Mouse (Mus musculus) embryonic facial prominence, embryonic 13.5 days (tissue): ENCODE data around the gene Dxo. TPM values are rescaled to one million over a fixed set of nuclear protein-coding genes. Genes with fewer than 3 reads are reported as not detected.
A peak's percentile ranks its signal among the peaks of the same experiment; 100 is the strongest.
"Not testable (repeated sequence)": the region's sequence is repeated elsewhere in the genome, so short reads cannot be mapped to it uniquely, and the experiment has no call there.

Experiments used
- ATAC-seq: fragments of 200-750 bp; cut with Nextera tagmentation; 2 replicates; pipeline ENCODE4 v1.8.0; 2017; ENCODE audit warnings: low read depth; ENCODE audit not compliant: insufficient number of reproducible peaks, insufficient read depth, low FRiP score, low TSS enrichment
- H3K27ac ChIP-seq: fragments of 300-500 bp; sonication (generic); 2 replicates; pipeline ENCODE4 v1.5.1; 2015; ENCODE audit warnings: moderate library complexity, mild to moderate bottlenecking, inconsistent platforms
- H3K27me3 ChIP-seq: fragments of 300-500 bp; sonication (generic); 2 replicates; pipeline ENCODE4 v1.6.1; 2015; ENCODE audit warnings: mild to moderate bottlenecking, inconsistent platforms
- H3K36me3 ChIP-seq: fragments of 300-500 bp; sonication (generic); 2 replicates; pipeline ENCODE4 v1.6.1; 2015; ENCODE audit warnings: mild to moderate bottlenecking, inconsistent platforms
- H3K4me1 ChIP-seq: fragments of 300-500 bp; sonication (generic); 2 replicates; pipeline ENCODE4 v1.6.1; 2015; ENCODE audit warnings: inconsistent platforms
- H3K4me2 ChIP-seq: fragments of 300-500 bp; sonication (generic); 2 replicates; pipeline ENCODE4 v1.6.1; 2015; ENCODE audit warnings: moderate library complexity, mild to moderate bottlenecking, inconsistent platforms
- H3K4me3 ChIP-seq: fragments of 300-500 bp; sonication (generic); 2 replicates; pipeline ENCODE4 v1.5.1; 2015; ENCODE audit warnings: mild to moderate bottlenecking, inconsistent platforms
- H3K9ac ChIP-seq: fragments of 300-500 bp; sonication (generic); 2 replicates; pipeline ENCODE4 v1.6.1; 2015; ENCODE audit warnings: mild to moderate bottlenecking, inconsistent platforms
- H3K9me3 ChIP-seq: fragments of 300-500 bp; sonication (generic); 2 replicates; pipeline ENCODE4 v1.6.1; 2016; ENCODE audit warnings: inconsistent platforms
- WGBS: fragments of 180-500 bp; shearing (Covaris S2); methylation state at CpG from one replicate; pipeline ENCODE4 v1.1.7; 2015; ENCODE audit warnings: mixed read lengths; 5-methylcytosine and 5-hydroxymethylcytosine counted together
- polyA plus RNA-seq: library from polyadenylated mRNA; unstranded; fragments of >200 nt; fragmentation: Nextera tagmentation; extraction: Ambion mirVana; gene quantifications from 2 replicates; pipeline ENCODE4 v1.2.1, GENCODE M21; 2015

Dxo gene
- polyA plus RNA-seq: 66.3 and 75.1 TPM in 2 replicates

- peaks cover 22% of the 10 kb centered on the region for H3K4me1 ChIP-seq
- H3K36me3 ChIP-seq: peaks cover 56% of the 10 kb centered on the region
- H3K4me2 ChIP-seq: peak within 1 kb of the TSS; percentile 92
- no peaks in the 10 kb centered on the region for H3K9me3 ChIP-seq
- peak within 1 kb of the TSS; percentile 84 for H3K4me3 ChIP-seq
- peak within 1 kb of the TSS; percentile 85 for H3K27ac ChIP-seq
- peak within 1 kb of the TSS; percentile 86 for H3K9ac ChIP-seq
- ATAC-seq: peak; percentile 86
- WGBS: under 1% methylated on average over 40 of the region's 40 CpGs
- no peaks in the 10 kb centered on the region for H3K27me3 ChIP-seq
Measured at GRCm38 (mm10) chr17:34836856-34837221, at the start of gene Dxo, which contains the start of gene Stk19. Gene Dxo (plus strand): TSS chr17:34837019. Gene Stk19 (minus strand): TSS chr17:34836945.

- H3K4me1 ChIP-seq: no peaks in the 10 kb centered on the region
- ATAC-seq: no peak
- H3K4me2 ChIP-seq: no peak overlapping the region
- H3K27ac ChIP-seq: no peak overlapping the region
- no peak overlapping the region for H3K4me3 ChIP-seq
- no peaks in the 10 kb centered on the region for H3K9me3 ChIP-seq
- H3K36me3 ChIP-seq: no peaks in the 10 kb centered on the region
- H3K27me3 ChIP-seq: no peaks in the 10 kb centered on the region
- 86% methylated on average over 10 of the region's 10 CpGs for WGBS
- H3K9ac ChIP-seq: no peak overlapping the region
Measured at GRCm38 (mm10) chr17:34795016-34795415, 41.8 kb upstream of the Dxo start.

DNA sequence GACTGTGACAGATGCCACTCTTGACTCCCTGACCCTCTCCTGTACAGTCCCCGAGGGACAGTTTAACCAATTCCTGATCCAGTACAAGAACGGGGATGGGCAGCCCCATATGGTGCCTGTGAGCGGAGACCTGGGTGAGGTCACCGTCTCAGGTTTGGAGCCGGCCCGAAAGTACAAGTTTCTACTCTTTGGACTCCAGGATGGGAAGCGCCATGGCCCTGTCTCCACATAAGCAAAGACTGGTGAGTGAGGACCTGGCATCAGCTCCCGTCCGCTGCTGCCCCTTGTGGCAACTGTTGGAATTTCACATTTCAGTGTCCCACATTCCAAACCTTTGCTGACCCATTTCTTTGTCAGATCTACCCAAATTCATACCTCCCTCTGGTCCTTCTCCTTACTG is 41.2 kb upstream of the Dxo start:
- H3K9ac ChIP-seq: no peak overlapping the region
- WGBS: 63% methylated on average over 9 of the region's 9 CpGs
- no peak overlapping the region for H3K27ac ChIP-seq
- H3K9me3 ChIP-seq: no peaks in the 10 kb centered on the region
- no peaks in the 10 kb centered on the region for H3K4me1 ChIP-seq
- no peaks in the 10 kb centered on the region for H3K36me3 ChIP-seq
- no peak for ATAC-seq
- no peak overlapping the region for H3K4me3 ChIP-seq
- no peaks in the 10 kb centered on the region for H3K27me3 ChIP-seq
- no peak overlapping the region for H3K4me2 ChIP-seq

DNA sequence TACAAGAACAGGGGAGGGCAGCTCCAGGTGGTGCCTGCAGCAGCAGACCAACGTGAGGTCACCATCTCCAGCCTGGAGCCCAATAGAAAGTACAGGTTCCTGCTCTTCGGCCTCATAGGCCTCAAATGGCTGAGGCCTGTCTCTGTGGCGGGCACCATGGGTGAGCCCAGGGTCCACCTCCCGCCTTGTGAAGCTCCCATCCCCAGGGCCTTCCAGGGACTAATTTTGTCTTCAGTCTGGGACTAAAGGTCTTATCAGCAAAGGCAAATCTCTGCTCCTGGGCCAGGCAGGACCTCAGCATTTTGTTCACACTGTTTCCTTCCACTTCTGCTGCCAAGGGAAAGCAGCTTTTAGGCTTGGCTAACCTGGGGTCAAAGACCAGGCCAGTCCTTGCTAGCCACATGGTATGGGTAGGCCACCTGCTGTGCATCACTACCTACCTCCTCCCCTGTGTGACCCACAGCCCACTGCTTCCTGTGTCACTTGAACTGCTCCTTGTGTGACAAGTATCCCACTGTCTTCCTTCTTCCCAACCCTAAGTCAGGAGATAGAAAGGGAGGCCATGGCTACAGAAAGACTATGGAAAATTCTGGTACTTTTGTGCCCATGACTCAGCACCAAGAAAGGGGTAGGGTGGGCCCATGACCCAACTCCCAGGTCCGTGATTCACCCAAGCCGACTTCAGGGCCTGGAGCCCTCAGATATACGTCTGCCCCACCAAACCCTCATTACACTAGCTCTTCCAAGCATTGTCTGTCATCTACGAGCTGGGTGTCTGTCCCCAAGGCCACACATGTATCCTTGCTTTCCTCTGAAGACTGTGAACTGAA is 40.3 kb upstream of the Dxo start:
- Histone ChIP-seq H3K36me3 (no peaks in the 10 kb centered on the region), H3K9ac (no peak overlapping the region), H3K27me3 (no peaks in the 10 kb centered on the region), H3K4me1 (no peaks in the 10 kb centered on the region), H3K9me3 (no peaks in the 10 kb centered on the region), H3K4me2 (no peak overlapping the region), H3K27ac (no peak overlapping the region), H3K4me3 (no peak overlapping the region)
- ATAC-seq: no peak
- 79% methylated on average over 8 of the region's 8 CpGs for WGBS

GRCm38 (mm10) chr17:34797211-34797995 is 39.4 kb upstream of the Dxo start:
- not testable (repeated sequence) for H3K27ac ChIP-seq, H3K9me3 ChIP-seq, H3K4me3 ChIP-seq, H3K27me3 ChIP-seq, H3K36me3 ChIP-seq, H3K9ac ChIP-seq, H3K4me2 ChIP-seq, H3K4me1 ChIP-seq, ATAC-seq
- WGBS: 86% methylated on average over 10 of the region's 10 CpGs

GRCm38 (mm10) chr17:34798071-34798470 is 38.7 kb upstream of the Dxo start:
- H3K36me3 ChIP-seq, H3K9me3 ChIP-seq, H3K4me1 ChIP-seq, ATAC-seq, H3K4me3 ChIP-seq, H3K27me3 ChIP-seq, H3K4me2 ChIP-seq, H3K27ac ChIP-seq, H3K9ac ChIP-seq: not testable (repeated sequence)
- 78% methylated on average over 7 of the region's 7 CpGs for WGBS

DNA sequence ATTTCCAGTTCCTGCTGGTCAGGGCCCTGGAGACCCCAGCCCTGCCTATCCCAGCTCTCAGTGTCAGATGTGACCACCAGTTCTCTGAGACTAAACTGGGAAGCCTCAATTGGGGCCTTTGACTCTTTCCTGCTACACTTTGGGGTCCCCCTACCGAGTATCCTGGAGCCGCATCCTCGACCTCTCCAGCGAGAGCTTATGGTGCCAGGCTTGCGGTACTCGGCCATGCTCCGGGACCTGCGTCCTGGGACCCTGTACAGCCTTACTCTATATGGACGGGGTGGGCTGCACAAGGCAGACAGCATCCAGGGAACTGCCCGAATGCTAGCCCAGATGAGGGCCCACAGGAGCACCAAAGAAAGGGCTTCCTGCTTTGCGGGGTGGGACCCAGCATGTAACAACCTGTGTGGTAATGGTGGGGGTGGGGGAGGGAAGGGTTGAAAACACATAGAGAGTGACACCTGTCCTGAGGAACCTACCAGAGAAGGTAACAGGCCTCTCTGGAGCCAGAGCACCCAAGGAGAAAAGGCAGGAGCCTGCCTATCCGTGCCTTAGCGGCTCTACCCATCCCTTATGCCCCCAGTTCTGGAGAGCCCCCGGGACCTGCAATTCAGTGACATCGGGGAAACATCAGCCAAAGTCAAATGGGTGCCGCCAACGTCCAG is 37.8 kb upstream of the Dxo start:
- Histone ChIP-seq H3K9ac (no peak overlapping the region), H3K36me3 (no peaks in the 10 kb centered on the region), H3K27me3 (no peaks in the 10 kb centered on the region), H3K4me1 (no peaks in the 10 kb centered on the region), H3K9me3 (no peaks in the 10 kb centered on the region), H3K4me2 (no peak overlapping the region), H3K27ac (no peak overlapping the region), H3K4me3 (no peak overlapping the region)
- WGBS: 88% methylated on average over 17 of the region's 17 CpGs
- no peak for ATAC-seq

- Histone ChIP-seq H3K4me3 (no peak overlapping the region), H3K27ac (no peak overlapping the region), H3K4me2 (no peak overlapping the region), H3K27me3 (no peaks in the 10 kb centered on the region), H3K9ac (no peak overlapping the region), H3K9me3 (no peaks in the 10 kb centered on the region), H3K36me3 (no peaks in the 10 kb centered on the region), H3K4me1 (no peaks in the 10 kb centered on the region)
- no peak for ATAC-seq
- 89% methylated on average over 4 of the region's 4 CpGs for WGBS
Measured at GRCm38 (mm10) chr17:34799531-34799925, 37.3 kb upstream of the Dxo start.

DNA sequence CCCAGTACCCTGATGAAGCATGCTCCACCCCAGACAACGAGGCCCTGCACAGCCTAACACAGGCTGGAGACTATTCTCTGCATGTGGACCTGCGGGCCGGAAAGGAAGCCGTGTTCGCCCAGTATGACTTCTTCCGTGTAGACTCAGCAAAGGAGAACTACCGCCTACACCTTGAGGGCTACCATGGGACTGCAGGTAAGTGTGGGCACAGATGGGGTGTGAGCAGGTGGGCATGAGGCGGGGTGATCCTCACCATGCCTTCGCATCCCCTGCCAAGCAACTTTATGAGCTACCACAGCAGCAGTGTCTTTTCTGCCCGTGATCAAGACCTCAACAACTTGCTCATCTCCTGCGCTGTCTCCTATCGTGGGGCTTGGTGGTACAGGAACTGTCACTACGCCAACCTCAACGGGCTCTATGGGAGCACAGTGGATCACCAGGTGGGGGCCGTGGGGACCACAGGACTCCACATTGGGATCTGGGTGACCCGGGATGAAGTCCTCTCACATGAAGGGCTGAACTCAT is 36.0 kb upstream of the Dxo start:
- not testable (repeated sequence) for H3K4me2 ChIP-seq, H3K9me3 ChIP-seq, H3K9ac ChIP-seq, H3K27me3 ChIP-seq, ATAC-seq, H3K27ac ChIP-seq, H3K4me3 ChIP-seq, H3K36me3 ChIP-seq, H3K4me1 ChIP-seq
- WGBS: 95% methylated on average over 16 of the region's 16 CpGs

DNA sequence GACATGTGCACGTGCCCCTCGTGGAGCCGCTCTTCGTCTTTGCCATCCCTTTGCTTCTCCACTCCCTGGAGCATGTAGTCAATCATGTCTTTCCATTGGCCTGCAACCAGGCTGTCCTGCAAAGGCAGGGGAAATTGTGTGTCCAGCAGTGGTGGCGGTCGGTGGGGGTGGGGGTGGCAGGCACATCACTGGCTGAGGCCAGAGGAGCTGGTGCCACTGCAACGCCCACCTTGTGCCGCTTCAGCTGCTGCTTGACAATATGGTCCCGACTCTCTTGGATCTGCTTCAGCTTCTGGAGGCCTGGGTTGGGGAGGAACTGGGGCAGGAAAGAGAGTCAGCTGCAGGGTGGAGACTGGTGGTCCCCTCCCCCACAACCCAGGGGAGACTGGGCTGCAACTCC is 34.1 kb upstream of the Dxo start:
- not testable (repeated sequence) for H3K4me2 ChIP-seq, H3K36me3 ChIP-seq, H3K4me3 ChIP-seq, H3K4me1 ChIP-seq, H3K9me3 ChIP-seq, H3K27ac ChIP-seq, H3K27me3 ChIP-seq, ATAC-seq, H3K9ac ChIP-seq
- WGBS: 90% methylated on average over 9 of the region's 9 CpGs

DNA sequence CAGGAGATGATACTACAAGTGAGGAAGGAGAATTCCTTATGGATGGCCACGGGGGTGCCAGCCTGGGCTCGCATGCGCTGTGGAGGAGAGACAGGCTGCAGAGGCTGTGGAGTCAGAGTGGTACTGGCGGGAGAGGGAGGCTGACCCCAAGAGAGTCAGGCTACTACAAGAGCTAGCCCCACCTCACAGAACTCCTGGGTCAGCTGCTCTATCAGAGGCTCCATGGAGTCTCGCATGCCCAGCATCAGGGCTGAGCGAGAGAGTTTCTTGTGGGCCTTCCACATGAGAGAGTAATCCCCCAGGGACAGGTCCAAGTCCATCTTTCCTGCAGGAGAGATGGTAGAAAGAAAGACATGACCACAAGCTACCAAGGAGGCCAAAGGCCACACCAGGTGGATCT is 33.5 kb upstream of the Dxo start:
- H3K27ac ChIP-seq, H3K9ac ChIP-seq, H3K4me1 ChIP-seq, H3K4me2 ChIP-seq, H3K27me3 ChIP-seq, H3K36me3 ChIP-seq, H3K4me3 ChIP-seq, ATAC-seq, H3K9me3 ChIP-seq: not testable (repeated sequence)
- 97% methylated on average over 6 of the region's 6 CpGs for WGBS
